In the genomic region with DNA sequence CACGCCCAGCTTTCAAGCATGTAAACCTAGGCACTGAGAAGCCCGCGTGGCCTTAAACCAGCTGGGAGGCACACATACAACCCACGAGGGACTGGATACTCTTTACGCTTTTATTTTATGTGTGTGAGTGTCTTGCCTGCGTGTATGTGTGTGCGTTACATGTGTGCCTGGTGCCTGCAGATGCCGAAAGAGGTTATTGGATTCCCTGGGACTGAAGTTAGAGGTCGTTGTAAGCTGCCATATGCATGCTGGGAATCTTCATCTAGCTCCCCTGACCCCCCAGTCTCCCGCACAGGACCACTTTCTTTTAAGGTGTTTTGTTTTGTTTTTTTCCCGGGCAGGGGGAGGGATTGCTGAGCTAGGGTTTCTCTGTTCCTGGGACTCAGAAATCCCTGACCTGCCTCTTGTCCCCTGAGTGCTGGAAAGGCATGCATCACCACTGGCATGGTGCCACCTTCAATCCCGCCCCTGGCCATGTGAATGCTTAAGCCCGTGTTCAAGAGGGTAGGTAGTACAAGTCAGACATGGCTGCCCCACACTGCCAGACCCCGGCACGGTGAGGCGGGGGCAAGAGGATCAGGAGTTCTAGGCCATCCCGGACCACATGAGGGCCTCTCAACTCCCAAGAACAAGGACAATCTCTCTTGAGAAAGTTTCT, we compare ENCODE assay signal across 8 mouse cellular contexts. TPM values are rescaled to one million over a fixed set of nuclear protein-coding genes. Genes with fewer than 3 reads are reported as not detected.
DNase-seq lines count a peak whose midpoint lies in the region; ATAC-seq lines count a peak whose summit lies in the region.

No protein-coding gene starts in this region.

- no peak for ATAC-seq in embryonic facial prominence, embryonic 15.5 days (ENCODE audit: insufficient number of reproducible peaks, low FRiP score, low TSS enrichment, low read depth)
- no peak for ATAC-seq in midbrain, embryonic 14.5 days (ENCODE audit: low FRiP score, low TSS enrichment)

- peak; percentile 22 for DNase-seq in embryo, embryonic 9.5 days (ENCODE audit: extremely low spot score)
- no peak for DNase-seq in embryo, embryonic 11 days
- peak; percentile 56 to 69 for DNase-seq in heart, postnatal 14 days
- DNase-seq in limb, embryonic 10.5 days (ENCODE audit: low spot score): no peak
- DNase-seq in midbrain, embryonic 14.5 days: peak; percentile 45
- DNase-seq in urinary bladder, postnatal 4 days (ENCODE audit: low spot score in 2 of 2): peak; percentile 48 to 71
- DNase-seq in thymus, postnatal 4 days: no peak

- no peak overlapping the region for H3K9ac ChIP-seq in embryonic facial prominence, embryonic 15.5 days
- 0 out of 2 replicates have a peak overlapping the region, but pooled peaks have one; percentile 20 for H3K9ac ChIP-seq in midbrain, embryonic 14.5 days (replicated peaks; ENCODE audit: low read length)

- no peaks in the 10 kb centered on the region for H3K9me3 ChIP-seq in embryonic facial prominence, embryonic 15.5 days (replicated peaks)
- no peaks in the 10 kb centered on the region for H3K9me3 ChIP-seq in limb, embryonic 10.5 days (replicated peaks)
- no peaks in the 10 kb centered on the region for H3K9me3 ChIP-seq in midbrain, embryonic 14.5 days (ENCODE audit: control insufficient read depth, low read length)

- intact Hi-C loops in heart, postnatal 14 days (cut with DNase I): loop anchor here (5.0 kb wide), 1 partner anchor 37 kb away; no protein-coding TSS in a partner anchor

- 32% methylated on average over 17 of the region's 17 CpGs for WGBS in embryonic facial prominence, embryonic 15.5 days
- WGBS in limb, embryonic 10.5 days: 54% methylated on average over 17 of the region's 17 CpGs
- WGBS in midbrain, embryonic 14.5 days: 41% methylated on average over 17 of the region's 17 CpGs

- peak overlapping the region; percentile 99 for H3K4me2 ChIP-seq in embryonic facial prominence, embryonic 15.5 days (replicated peaks)
- peak overlapping the region; percentile 98 for H3K4me2 ChIP-seq in midbrain, embryonic 14.5 days (ENCODE audit: low read length)

- no peak overlapping the region for H3K27ac ChIP-seq in embryonic facial prominence, embryonic 15.5 days (replicated peaks)
- peak overlapping the region; percentile 81 for H3K27ac ChIP-seq in limb, embryonic 10.5 days
- H3K27ac ChIP-seq in midbrain, embryonic 14.5 days (replicated peaks; ENCODE audit: low read depth, low read length): no peak overlapping the region

- H3K4me3 ChIP-seq in embryonic facial prominence, embryonic 15.5 days (replicated peaks): peak overlapping the region; percentile 62
- peak overlapping the region; percentile 85 for H3K4me3 ChIP-seq in limb, embryonic 10.5 days
- H3K4me3 ChIP-seq in midbrain, embryonic 14.5 days (replicated peaks; ENCODE audit: low read depth, low read length): peak overlapping the region; percentile 48; the same call in 1 of the 2 replicates

- H3K27me3 ChIP-seq in embryonic facial prominence, embryonic 15.5 days: no peaks in the 10 kb centered on the region
- H3K27me3 ChIP-seq in limb, embryonic 10.5 days (ENCODE audit: low read depth, poor library complexity, severe bottlenecking): no peaks in the 10 kb centered on the region
- H3K27me3 ChIP-seq in midbrain, embryonic 14.5 days (ENCODE audit: control insufficient read depth, insufficient read depth, low read length): 0 out of 2 replicates have a peak, but pooled peaks cover 3% of the 10 kb centered on the region

- peaks cover 35% of the 10 kb centered on the region for H3K4me1 ChIP-seq in embryonic facial prominence, embryonic 15.5 days
- H3K4me1 ChIP-seq in limb, embryonic 10.5 days: peaks cover 45% of the 10 kb centered on the region
- H3K4me1 ChIP-seq in midbrain, embryonic 14.5 days (ENCODE audit: control insufficient read depth, insufficient read depth, low read length): peaks cover 32% of the 10 kb centered on the region

- H3K36me3 ChIP-seq in embryonic facial prominence, embryonic 15.5 days: 0 out of 2 replicates have a peak, but pooled peaks cover 7% of the 10 kb centered on the region
- H3K36me3 ChIP-seq in limb, embryonic 10.5 days: peaks cover 37% of the 10 kb centered on the region
- H3K36me3 ChIP-seq in midbrain, embryonic 14.5 days (ENCODE audit: control insufficient read depth, insufficient read depth, low read length): no peaks in the 10 kb centered on the region

RNA-seq across cellular contexts. Expression of a gene that starts 2.7 kb away (rescaled TPM):
- 34.5 and 35.5 TPM in 2 replicates for polyA plus RNA-seq in embryonic facial prominence, embryonic 15.5 days (2015; fragmentation: Nextera tagmentation; extraction: Ambion mirVana)
- 10 to 100 TPM; 26.5 to 35.4 TPM for total RNA-seq in heart, postnatal 14 days (2021)
- 48.3 and 48.7 TPM in 2 replicates for polyA plus RNA-seq in limb, embryonic 10.5 days (2016; fragmentation: Nextera tagmentation; extraction: Ambion mirVana)
- 5.9 and 10.8 TPM in 2 replicates for polyA plus RNA-seq in midbrain, embryonic 14.5 days (2014; fragmentation: Nextera tagmentation; extraction: Ambion mirVana)

RNA-seq across cellular contexts. Expression of a gene that starts 31.8 kb away (rescaled TPM):
- polyA plus RNA-seq in embryonic facial prominence, embryonic 15.5 days (2015; fragmentation: Nextera tagmentation; extraction: Ambion mirVana): 108 and 114 TPM in 2 replicates
- 10 to 100 TPM; 65.3 to 69.1 TPM for total RNA-seq in heart, postnatal 14 days (2021)
- polyA plus RNA-seq in limb, embryonic 10.5 days (2016; fragmentation: Nextera tagmentation; extraction: Ambion mirVana): 130 and 145 TPM in 2 replicates
- polyA plus RNA-seq in midbrain, embryonic 14.5 days (2014; fragmentation: Nextera tagmentation; extraction: Ambion mirVana): 213 and 219 TPM in 2 replicates

RNA-seq across cellular contexts. Expression of a gene that starts 32.6 kb away (rescaled TPM):
- 27.8 and 30.3 TPM in 2 replicates for polyA plus RNA-seq in embryonic facial prominence, embryonic 15.5 days (2015; fragmentation: Nextera tagmentation; extraction: Ambion mirVana)
- 10 to 100 TPM; 42.8 to 45.5 TPM for total RNA-seq in heart, postnatal 14 days (2021)
- polyA plus RNA-seq in limb, embryonic 10.5 days (2016; fragmentation: Nextera tagmentation; extraction: Ambion mirVana): 27.2 and 33.1 TPM in 2 replicates
- 38.5 and 48.7 TPM in 2 replicates for polyA plus RNA-seq in midbrain, embryonic 14.5 days (2014; fragmentation: Nextera tagmentation; extraction: Ambion mirVana)

RNA-seq across cellular contexts. Expression of a gene that starts 45.7 kb away (rescaled TPM):
- 273 and 275 TPM in 2 replicates for polyA plus RNA-seq in embryonic facial prominence, embryonic 15.5 days (2015; fragmentation: Nextera tagmentation; extraction: Ambion mirVana)
- 100 to 1,000 TPM in 1 of 2 experiments, 10 to 100 TPM in 1; 89.4 to 102 TPM for total RNA-seq in heart, postnatal 14 days (2021)
- polyA plus RNA-seq in limb, embryonic 10.5 days (2016; fragmentation: Nextera tagmentation; extraction: Ambion mirVana): 250 and 252 TPM in 2 replicates
- 431 and 530 TPM in 2 replicates for polyA plus RNA-seq in midbrain, embryonic 14.5 days (2014; fragmentation: Nextera tagmentation; extraction: Ambion mirVana)

RNA-seq across cellular contexts. Expression of a gene that starts 58.8 kb away (rescaled TPM):
- 22.1 and 23.0 TPM in 2 replicates for polyA plus RNA-seq in embryonic facial prominence, embryonic 15.5 days (2015; fragmentation: Nextera tagmentation; extraction: Ambion mirVana)
- total RNA-seq in heart, postnatal 14 days (2021): 10 to 100 TPM; 35.3 to 35.9 TPM
- polyA plus RNA-seq in limb, embryonic 10.5 days (2016; fragmentation: Nextera tagmentation; extraction: Ambion mirVana): 15.0 and 15.6 TPM in 2 replicates
- 4.4 and 5.7 TPM in 2 replicates for polyA plus RNA-seq in midbrain, embryonic 14.5 days (2014; fragmentation: Nextera tagmentation; extraction: Ambion mirVana)

Comparison
In these comparisons a context has a peak if more than half of its experiments do, and no peak if none do; other contexts are left out.
1. DNase-seq: peak in embryo, embryonic 9.5 days (single experiment), heart, postnatal 14 days (2 of 2), midbrain, embryonic 14.5 days (single experiment) and urinary bladder, postnatal 4 days (2 of 2); none in embryo, embryonic 11 days (single experiment), limb, embryonic 10.5 days (single experiment) and thymus, postnatal 4 days (single experiment).
2. Peak in every context shown above with its lines, with median percentiles within 50 percentile points of each other: H3K4me3 ChIP-seq.